Mouse (Mus musculus): Measurements from ENCODE around the gene Fam186b. TPM values are rescaled to one million over a fixed set of nuclear protein-coding genes. Genes with fewer than 3 reads are reported as not detected.
A peak's percentile ranks its signal among the peaks of the same experiment; 100 is the strongest.

Fam186b gene
- polyA plus RNA-seq, 1 experiment from 2014 or later: not detected

- no peaks in the 10 kb centered on the region for H3K27me3 ChIP-seq (replicated peaks; ENCODE audit: control insufficient read depth, insufficient read depth, low read length)
- ATAC-seq: no peak
- H3K4me2 ChIP-seq (replicated peaks; ENCODE audit: low read depth): no peak overlapping the region
- TF ChIP-seq CTCF (IDR thresholded peaks at IDR 0.05; ENCODE audit: low read depth): no peak
- H3K9ac ChIP-seq (ENCODE audit: low read depth, low read length): no peak overlapping the region
- H3K9me3 ChIP-seq (ENCODE audit: control insufficient read depth): no peaks in the 10 kb centered on the region
- 58% methylated on average over 2 of the region's 2 CpGs for WGBS
- no peak overlapping the region for H3K27ac ChIP-seq (ENCODE audit: low read depth, low read length)
- H3K36me3 ChIP-seq (ENCODE audit: control insufficient read depth, insufficient read depth): peaks cover 27% of the 10 kb centered on the region; the same call in 1 of the 2 replicates
- no peaks in the 10 kb centered on the region for H3K4me1 ChIP-seq (replicated peaks; ENCODE audit: control insufficient read depth, insufficient read depth, low read length)
- no peak overlapping the region for H3K4me3 ChIP-seq (ENCODE audit: low read depth, low read length)
These were observed 30.7 kb upstream of the Fam186b start for GRCm38 (mm10) chr15:99326407-99326806.

GRCm38 (mm10) chr15:99325598-99325997 is 29.9 kb upstream of the Fam186b start:
- 88% methylated on average over 6 of the region's 6 CpGs for WGBS
- no peak overlapping the region for H3K4me3 ChIP-seq (ENCODE audit: low read depth, low read length)
- ATAC-seq: no peak
- H3K9me3 ChIP-seq (ENCODE audit: control insufficient read depth): no peaks in the 10 kb centered on the region
- H3K4me2 ChIP-seq (replicated peaks; ENCODE audit: low read depth): no peak overlapping the region
- no peaks in the 10 kb centered on the region for H3K27me3 ChIP-seq (replicated peaks; ENCODE audit: control insufficient read depth, insufficient read depth, low read length)
- peaks cover 35% of the 10 kb centered on the region; the same call in 1 of the 2 replicates for H3K36me3 ChIP-seq (ENCODE audit: control insufficient read depth, insufficient read depth)
- H3K9ac ChIP-seq (ENCODE audit: low read depth, low read length): no peak overlapping the region
- H3K27ac ChIP-seq (ENCODE audit: low read depth, low read length): no peak overlapping the region
- no peak for TF ChIP-seq CTCF (IDR thresholded peaks at IDR 0.05; ENCODE audit: low read depth)
- H3K4me1 ChIP-seq (replicated peaks; ENCODE audit: control insufficient read depth, insufficient read depth, low read length): no peaks in the 10 kb centered on the region

DNA sequence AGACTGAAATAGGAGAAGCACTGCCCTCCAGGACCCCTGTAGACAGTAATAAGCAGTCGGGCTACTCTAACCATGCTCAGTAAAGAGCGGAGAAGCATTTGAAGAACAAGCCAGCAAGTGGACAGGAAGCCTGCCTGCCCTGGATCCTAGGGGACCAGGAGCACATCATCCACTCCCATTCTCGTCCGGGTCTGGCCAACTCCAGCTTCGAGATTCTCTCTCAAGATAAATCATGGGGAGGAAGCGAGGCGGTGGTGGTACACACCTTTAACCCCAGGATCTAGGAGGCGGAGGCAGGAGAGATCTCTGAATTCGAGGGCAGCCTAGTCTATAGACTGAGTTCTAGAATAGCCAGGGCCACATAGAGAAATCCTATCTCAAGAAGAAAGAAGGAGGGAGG is 28.5 kb upstream of the Fam186b start:
- Histone ChIP-seq H3K36me3 (ENCODE audit: control insufficient read depth, insufficient read depth) (peaks cover 39% of the 10 kb centered on the region; the same call in 1 of the 2 replicates), H3K9ac (ENCODE audit: low read depth, low read length) (no peak overlapping the region)

DNA sequence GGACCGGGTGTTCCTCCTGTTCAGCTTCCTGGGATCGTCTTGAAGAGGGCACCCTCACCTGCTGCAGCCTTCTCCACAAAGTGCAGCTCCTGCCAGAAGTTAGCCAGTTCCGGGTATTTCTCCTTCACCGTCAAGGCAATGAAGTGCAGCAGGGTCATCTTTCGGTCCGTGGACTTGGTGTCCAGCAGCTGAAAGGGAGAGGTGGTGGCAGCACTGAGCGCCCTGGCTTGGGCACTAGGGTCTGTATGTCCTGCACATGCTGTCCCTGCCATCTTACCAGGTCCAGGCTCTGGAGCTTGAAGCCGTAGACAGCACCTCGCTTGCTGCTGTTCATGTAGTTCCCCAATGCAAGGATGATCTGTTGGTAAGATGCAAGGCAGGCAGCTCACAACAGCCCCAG is 25.3 kb upstream of the Fam186b start:
- Histone ChIP-seq H3K9ac (ENCODE audit: low read depth, low read length) (no peak overlapping the region), H3K9me3 (ENCODE audit: control insufficient read depth) (no peaks in the 10 kb centered on the region), H3K4me1 (replicated peaks; ENCODE audit: control insufficient read depth, insufficient read depth, low read length) (no peaks in the 10 kb centered on the region), H3K27ac (ENCODE audit: low read depth, low read length) (no peak overlapping the region), H3K4me3 (ENCODE audit: low read depth, low read length) (no peak overlapping the region), H3K4me2 (replicated peaks; ENCODE audit: low read depth) (no peak overlapping the region), H3K27me3 (replicated peaks; ENCODE audit: control insufficient read depth, insufficient read depth, low read length) (no peaks in the 10 kb centered on the region), H3K36me3 (ENCODE audit: control insufficient read depth, insufficient read depth) (peaks cover 57% of the 10 kb centered on the region; the same call in 1 of the 2 replicates)
- WGBS: 85% methylated on average over 9 of the region's 9 CpGs
- no peak for TF ChIP-seq CTCF (IDR thresholded peaks at IDR 0.05; ENCODE audit: low read depth)
- no peak for ATAC-seq

More for the DNA sequence above, 28.5 kb upstream of the Fam186b start:
- WGBS: 77% methylated on average over 9 of the region's 9 CpGs
- no peak for TF ChIP-seq CTCF (IDR thresholded peaks at IDR 0.05; ENCODE audit: low read depth)
- Histone ChIP-seq H3K27ac (ENCODE audit: low read depth, low read length) (no peak overlapping the region), H3K9me3 (ENCODE audit: control insufficient read depth) (no peaks in the 10 kb centered on the region), H3K4me1 (replicated peaks; ENCODE audit: control insufficient read depth, insufficient read depth, low read length) (no peaks in the 10 kb centered on the region), H3K4me2 (replicated peaks; ENCODE audit: low read depth) (no peak overlapping the region), H3K4me3 (ENCODE audit: low read depth, low read length) (no peak overlapping the region), H3K27me3 (replicated peaks; ENCODE audit: control insufficient read depth, insufficient read depth, low read length) (no peaks in the 10 kb centered on the region)
- ATAC-seq: no peak

- Histone ChIP-seq H3K9me3 (ENCODE audit: control insufficient read depth) (no peaks in the 10 kb centered on the region), H3K27me3 (replicated peaks; ENCODE audit: control insufficient read depth, insufficient read depth, low read length) (no peaks in the 10 kb centered on the region), H3K4me2 (replicated peaks; ENCODE audit: low read depth) (no peak overlapping the region), H3K4me1 (replicated peaks; ENCODE audit: control insufficient read depth, insufficient read depth, low read length) (no peaks in the 10 kb centered on the region), H3K27ac (ENCODE audit: low read depth, low read length) (no peak overlapping the region; the same call in 1 of the 2 replicates), H3K4me3 (ENCODE audit: low read depth, low read length) (no peak overlapping the region), H3K9ac (ENCODE audit: low read depth, low read length) (no peak overlapping the region), H3K36me3 (ENCODE audit: control insufficient read depth, insufficient read depth) (peaks cover 63% of the 10 kb centered on the region; the same call in 1 of the 2 replicates)
- no peak for ATAC-seq
- 78% methylated on average over 10 of the region's 10 CpGs for WGBS
- TF ChIP-seq CTCF (IDR thresholded peaks at IDR 0.05; ENCODE audit: low read depth): no peak
These were observed 24.5 kb upstream of the Fam186b start for GRCm38 (mm10) chr15:99320168-99320674.

DNA sequence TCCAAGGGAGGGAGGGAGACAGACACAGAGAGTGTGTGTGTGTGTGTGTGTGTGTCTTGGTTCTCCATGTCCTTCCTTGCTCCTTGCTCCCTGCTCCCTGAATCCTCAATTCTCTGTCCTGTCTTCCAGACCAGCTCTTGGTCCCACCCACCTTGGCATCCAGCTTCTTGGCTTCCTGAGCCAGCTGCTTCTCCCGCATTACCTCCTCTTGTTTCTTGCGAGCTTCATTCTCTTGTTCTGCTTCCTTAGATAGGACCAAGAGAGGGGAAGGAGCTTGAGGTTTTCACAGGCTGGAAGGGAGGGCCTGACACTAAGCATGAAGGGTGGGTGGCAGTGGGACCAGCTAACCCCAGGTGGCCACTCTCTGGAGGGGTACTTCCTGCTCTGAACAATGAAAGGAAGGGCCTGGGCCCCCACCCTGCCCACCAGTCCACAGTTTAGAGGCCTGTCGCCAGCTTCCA is 23.8 kb upstream of the Fam186b start:
- no peak for ATAC-seq
- no peak for TF ChIP-seq CTCF (IDR thresholded peaks at IDR 0.05; ENCODE audit: low read depth)
- Histone ChIP-seq H3K27me3 (replicated peaks; ENCODE audit: control insufficient read depth, insufficient read depth, low read length) (no peaks in the 10 kb centered on the region), H3K9ac (ENCODE audit: low read depth, low read length) (no peak overlapping the region), H3K4me1 (replicated peaks; ENCODE audit: control insufficient read depth, insufficient read depth, low read length) (no peaks in the 10 kb centered on the region), H3K4me2 (replicated peaks; ENCODE audit: low read depth) (no peak overlapping the region), H3K36me3 (ENCODE audit: control insufficient read depth, insufficient read depth) (peaks cover 67% of the 10 kb centered on the region), H3K4me3 (ENCODE audit: low read depth, low read length) (no peak overlapping the region), H3K27ac (ENCODE audit: low read depth, low read length) (peak overlapping the region; percentile 60), H3K9me3 (ENCODE audit: control insufficient read depth) (no peaks in the 10 kb centered on the region)
- WGBS: 55% methylated on average over 3 of the region's 3 CpGs

Measured in intestine, postnatal 0 days (tissue).